Mouse (Mus musculus) embryonic facial prominence, embryonic 15.5 days (tissue): Measurements from ENCODE around the gene Tbc1d22a. TPM values are rescaled to one million over a fixed set of nuclear protein-coding genes. Genes with fewer than 3 reads are reported as not detected.
"Not testable (repeated sequence)": the region's sequence is repeated elsewhere in the genome, so short reads cannot be mapped to it uniquely, and the experiment has no call there.

ENCODE experiments used
- ATAC-seq: fragments of 200-750 bp; cut with Nextera tagmentation; 2 replicates; pipeline ENCODE4 v1.8.0; 2017; ENCODE audit warnings: low read depth, moderate TSS enrichment; ENCODE audit not compliant: insufficient number of reproducible peaks, low FRiP score, low TSS enrichment
- H3K27ac ChIP-seq: fragments of 300-500 bp; sonication (generic); replicated peaks from 2 replicates; pipeline ENCODE4 v1.5.1; 2015; ENCODE audit warnings: mild to moderate bottlenecking, inconsistent platforms
- H3K27me3 ChIP-seq: fragments of 300-500 bp; sonication (generic); 2 replicates; pipeline ENCODE4 v1.6.1; 2015; ENCODE audit warnings: inconsistent platforms
- H3K36me3 ChIP-seq: fragments of 300-500 bp; sonication (generic); 2 replicates; pipeline ENCODE4 v1.6.1; 2015; ENCODE audit warnings: mild to moderate bottlenecking, inconsistent platforms
- H3K4me1 ChIP-seq: fragments of 300-500 bp; sonication (generic); 2 replicates; pipeline ENCODE4 v1.6.1; 2015; ENCODE audit warnings: inconsistent platforms
- H3K4me2 ChIP-seq: fragments of 300-500 bp; sonication (generic); replicated peaks from 2 replicates; pipeline ENCODE4 v1.6.1; 2015; ENCODE audit warnings: mild to moderate bottlenecking, inconsistent platforms
- H3K4me3 ChIP-seq: fragments of 300-500 bp; sonication (generic); replicated peaks from 2 replicates; pipeline ENCODE4 v1.5.1; 2015; ENCODE audit warnings: mild to moderate bottlenecking, inconsistent platforms
- H3K9ac ChIP-seq: fragments of 300-500 bp; sonication (generic); 2 replicates; pipeline ENCODE4 v1.6.1; 2015; ENCODE audit warnings: inconsistent platforms
- H3K9me3 ChIP-seq: fragments of 300-500 bp; sonication (generic); replicated peaks from 2 replicates; pipeline ENCODE4 v1.6.1; 2016; ENCODE audit warnings: inconsistent platforms
- WGBS: fragments of 180-500 bp; shearing (Covaris S2); methylation state at CpG from one replicate; pipeline ENCODE4 v1.1.7; 2015; 5-methylcytosine and 5-hydroxymethylcytosine counted together
- polyA plus RNA-seq: library from polyadenylated mRNA; unstranded; fragments of >200 nt; fragmentation: Nextera tagmentation; extraction: Ambion mirVana; gene quantifications from 2 replicates; pipeline ENCODE4 v1.2.1, GENCODE M21; 2015

Tbc1d22a gene
- polyA plus RNA-seq, 1 experiment from 2014 or later: 12.4 TPM

- not testable (repeated sequence) for H3K9ac ChIP-seq, H3K4me1 ChIP-seq, H3K27ac ChIP-seq, H3K4me2 ChIP-seq, H3K36me3 ChIP-seq, H3K9me3 ChIP-seq, H3K4me3 ChIP-seq, H3K27me3 ChIP-seq
- WGBS: 74% methylated on average over 55 of the region's 55 CpGs
- peak; percentile 94 for ATAC-seq
Measured at GRCm38 (mm10) chr15:86194676-86195453, 19.4 kb upstream of the Tbc1d22a start.

GRCm38 (mm10) chr15:86199052-86199451 is 15.2 kb upstream of the Tbc1d22a start:
- peaks cover 29% of the 10 kb centered on the region for H3K4me1 ChIP-seq
- no peak overlapping the region for H3K9ac ChIP-seq
- H3K9me3 ChIP-seq: no peaks in the 10 kb centered on the region
- 85% methylated on average over 5 of the region's 5 CpGs for WGBS
- no peak overlapping the region for H3K4me2 ChIP-seq
- no peaks in the 10 kb centered on the region for H3K36me3 ChIP-seq
- ATAC-seq: no peak
- H3K27ac ChIP-seq: no peak overlapping the region
- no peak overlapping the region for H3K4me3 ChIP-seq
- H3K27me3 ChIP-seq: no peaks in the 10 kb centered on the region

- Histone ChIP-seq H3K36me3 (no peaks in the 10 kb centered on the region), H3K4me3 (no peak overlapping the region), H3K27me3 (no peaks in the 10 kb centered on the region), H3K4me1 (peaks cover 30% of the 10 kb centered on the region), H3K4me2 (no peak overlapping the region), H3K9me3 (no peaks in the 10 kb centered on the region), H3K27ac (no peak overlapping the region), H3K9ac (no peak overlapping the region)
- ATAC-seq: no peak
- WGBS: 67% methylated on average over 4 of the region's 4 CpGs
Measured at GRCm38 (mm10) chr15:86199482-86199881, 14.8 kb upstream of the Tbc1d22a start.

GRCm38 (mm10) chr15:86200169-86200568 is 14.1 kb upstream of the Tbc1d22a start:
- 53% methylated on average over 4 of the region's 4 CpGs for WGBS
- no peak for ATAC-seq
- no peaks in the 10 kb centered on the region for H3K27me3 ChIP-seq
- no peak overlapping the region for H3K4me3 ChIP-seq
- H3K27ac ChIP-seq: no peak overlapping the region
- no peak overlapping the region for H3K9ac ChIP-seq
- no peak overlapping the region for H3K4me2 ChIP-seq
- H3K4me1 ChIP-seq: peaks cover 30% of the 10 kb centered on the region
- no peaks in the 10 kb centered on the region for H3K36me3 ChIP-seq
- H3K9me3 ChIP-seq: no peaks in the 10 kb centered on the region

GRCm38 (mm10) chr15:86201095-86201494 is 13.2 kb upstream of the Tbc1d22a start:
- Histone ChIP-seq H3K27me3 (no peaks in the 10 kb centered on the region), H3K9ac (no peak overlapping the region), H3K36me3 (no peaks in the 10 kb centered on the region), H3K27ac (no peak overlapping the region), H3K4me2 (no peak overlapping the region), H3K4me3 (no peak overlapping the region), H3K4me1 (peaks cover 30% of the 10 kb centered on the region), H3K9me3 (no peaks in the 10 kb centered on the region)
- ATAC-seq: no peak
- 41% methylated on average over 4 of the region's 4 CpGs for WGBS

- Histone ChIP-seq H3K27ac (peak overlapping the region; percentile 66; the same call in 1 of the 2 replicates), H3K4me1 (peaks cover 30% of the 10 kb centered on the region), H3K4me3 (no peak overlapping the region), H3K27me3 (no peaks in the 10 kb centered on the region), H3K9ac (no peak overlapping the region), H3K9me3 (no peaks in the 10 kb centered on the region), H3K36me3 (no peaks in the 10 kb centered on the region), H3K4me2 (no peak overlapping the region)
- 66% methylated on average over 9 of the region's 9 CpGs for WGBS
- no peak for ATAC-seq
Measured at GRCm38 (mm10) chr15:86201696-86202330, 12.4 kb upstream of the Tbc1d22a start.

GRCm38 (mm10) chr15:86202640-86203039 is 11.6 kb upstream of the Tbc1d22a start:
- H3K27ac ChIP-seq: peak overlapping the region; percentile 66

GRCm38 (mm10) chr15:86203292-86203793 is 10.9 kb upstream of the Tbc1d22a start:
- no peaks in the 10 kb centered on the region for H3K9me3 ChIP-seq
- H3K4me1 ChIP-seq: peaks cover 30% of the 10 kb centered on the region
- no peaks in the 10 kb centered on the region for H3K36me3 ChIP-seq
- no peaks in the 10 kb centered on the region for H3K27me3 ChIP-seq
- no peak overlapping the region for H3K4me2 ChIP-seq
- no peak overlapping the region for H3K4me3 ChIP-seq
- WGBS: 79% methylated on average over 7 of the region's 7 CpGs
- H3K27ac ChIP-seq: peak overlapping the region; percentile 66
- no peak for ATAC-seq
- H3K9ac ChIP-seq: no peak overlapping the region

More at GRCm38 (mm10) chr15:86202640-86203039, 11.6 kb upstream of the Tbc1d22a start:
- Histone ChIP-seq H3K9me3 (no peaks in the 10 kb centered on the region), H3K36me3 (no peaks in the 10 kb centered on the region), H3K4me1 (peaks cover 30% of the 10 kb centered on the region), H3K4me2 (no peak overlapping the region), H3K9ac (no peak overlapping the region), H3K27me3 (no peaks in the 10 kb centered on the region), H3K4me3 (no peak overlapping the region)
- 37% methylated on average over 6 of the region's 6 CpGs for WGBS
- ATAC-seq: peak; percentile 52; the same call in 1 of the 2 replicates

GRCm38 (mm10) chr15:86203942-86204561 is 10.2 kb upstream of the Tbc1d22a start:
- no peak for ATAC-seq
- 0 out of 2 replicates have a peak overlapping the region, but pooled peaks have one; percentile 6 for H3K4me2 ChIP-seq
- no peaks in the 10 kb centered on the region for H3K27me3 ChIP-seq
- no peaks in the 10 kb centered on the region for H3K36me3 ChIP-seq
- WGBS: 39% methylated on average over 7 of the region's 7 CpGs
- peaks cover 30% of the 10 kb centered on the region for H3K4me1 ChIP-seq
- H3K9me3 ChIP-seq: no peaks in the 10 kb centered on the region
- no peak overlapping the region for H3K9ac ChIP-seq
- no peak overlapping the region for H3K4me3 ChIP-seq
- H3K27ac ChIP-seq: no peak overlapping the region

- Histone ChIP-seq H3K36me3 (no peaks in the 10 kb centered on the region), H3K9me3 (no peaks in the 10 kb centered on the region), H3K27ac (no peak overlapping the region), H3K4me2 (no peak overlapping the region), H3K4me1 (peaks cover 30% of the 10 kb centered on the region), H3K27me3 (no peaks in the 10 kb centered on the region), H3K4me3 (no peak overlapping the region), H3K9ac (no peak overlapping the region)
- 60% methylated on average over 2 of the region's 2 CpGs for WGBS
- ATAC-seq: no peak
Measured at GRCm38 (mm10) chr15:86205300-86205699, 9.0 kb upstream of the Tbc1d22a start.

- Histone ChIP-seq H3K4me1 (peaks cover 23% of the 10 kb centered on the region), H3K27ac (no peak overlapping the region), H3K36me3 (no peaks in the 10 kb centered on the region), H3K27me3 (no peaks in the 10 kb centered on the region), H3K9ac (no peak overlapping the region), H3K4me2 (no peak overlapping the region), H3K9me3 (no peaks in the 10 kb centered on the region), H3K4me3 (no peak overlapping the region)
- 62% methylated on average over 4 of the region's 4 CpGs for WGBS
- no peak for ATAC-seq
Measured at GRCm38 (mm10) chr15:86206385-86206784, 7.9 kb upstream of the Tbc1d22a start.
